In the genomic region with DNA sequence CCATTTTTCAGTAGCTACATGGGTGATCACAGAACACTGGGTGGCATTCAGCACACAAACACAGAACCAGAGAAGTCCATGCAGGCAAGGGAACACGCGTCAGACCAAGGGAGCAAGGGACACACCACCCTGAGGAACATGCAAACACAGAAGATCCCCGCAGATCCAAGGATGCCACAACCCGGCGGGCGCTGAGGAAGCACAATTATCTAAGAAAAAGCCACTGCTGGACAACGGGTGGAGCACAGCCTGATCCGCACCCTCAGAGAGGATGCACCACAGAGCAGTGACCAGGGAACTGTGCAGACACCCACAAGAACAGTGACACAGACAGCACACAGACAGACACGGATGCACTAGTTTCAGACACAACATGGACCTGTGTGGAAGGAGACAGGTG, we compare ENCODE assay signal across 20 mouse cellular contexts. TPM values are rescaled to one million over a fixed set of nuclear protein-coding genes. Genes with fewer than 3 reads are reported as not detected.
"Had no signal": no experiment of that assay in that cellular context is flagged by ENCODE, and none has a peak within 500 bp of the region (broad histone marks: within the 10 kb centered on the region; RNA-seq: fewer than 3 reads in every experiment).

No protein-coding gene starts in this region.

- H3K4me3 ChIP-seq: intestine, embryonic 15.5 days; kidney, embryonic 15.5 days; liver, embryonic 13.5 days; midbrain, embryonic 13.5 days; myocyte; neural tube, embryonic 15.5 days had no signal

- ATAC-seq: intestine, embryonic 15.5 days; midbrain, embryonic 13.5 days had no signal

- H3K9ac ChIP-seq: intestine, embryonic 15.5 days; kidney, embryonic 15.5 days; liver, embryonic 13.5 days; neural tube, embryonic 15.5 days had no signal

- H3K36me3 ChIP-seq: intestine, embryonic 15.5 days; kidney, embryonic 15.5 days; liver, embryonic 13.5 days; midbrain, embryonic 13.5 days had no signal

- DNase-seq: kidney, adult 11 months; kidney, adult 8-10 months; kidney, postnatal 10 days; kidney, postnatal 36 days; liver, embryonic 13.5 days; lung, adult 2 months; lung, postnatal 14 days; lung, postnatal 4 days; right cerebral cortex, adult 18-20 months; right cerebral cortex, postnatal 14 days; right cerebral cortex, postnatal 4 days; thymus, adult 2 months; thymus, postnatal 14 days had no signal

- H3K4me1 ChIP-seq: intestine, embryonic 15.5 days; liver, embryonic 13.5 days had no signal

- H3K27ac ChIP-seq: intestine, embryonic 15.5 days; kidney, embryonic 15.5 days; liver, embryonic 13.5 days; midbrain, embryonic 13.5 days; neural tube, embryonic 15.5 days; stomach, postnatal 0 days had no signal

- H3K4me2 ChIP-seq: intestine, embryonic 15.5 days; kidney, embryonic 15.5 days; liver, embryonic 13.5 days had no signal

- H3K9me3 ChIP-seq: intestine, embryonic 15.5 days; kidney, embryonic 15.5 days; liver, embryonic 13.5 days; midbrain, embryonic 13.5 days; neural tube, embryonic 15.5 days had no signal

RNA-seq across cellular contexts. Expression of gene Nptx1, which starts 7.0 kb away (rescaled TPM):
- total RNA-seq: megakaryocyte progenitor cell, adult 5-6 weeks had no signal
